Mouse (Mus musculus) A20 (cell line): ENCODE data around the gene Cpt1a.

Source experiments
- DNase-seq: peaks from one replicate; pipeline ENCODE4 v3.0.0-alpha.2; 2011; ENCODE audit warnings: low read depth, low spot score

The Cpt1a gene

DNA sequence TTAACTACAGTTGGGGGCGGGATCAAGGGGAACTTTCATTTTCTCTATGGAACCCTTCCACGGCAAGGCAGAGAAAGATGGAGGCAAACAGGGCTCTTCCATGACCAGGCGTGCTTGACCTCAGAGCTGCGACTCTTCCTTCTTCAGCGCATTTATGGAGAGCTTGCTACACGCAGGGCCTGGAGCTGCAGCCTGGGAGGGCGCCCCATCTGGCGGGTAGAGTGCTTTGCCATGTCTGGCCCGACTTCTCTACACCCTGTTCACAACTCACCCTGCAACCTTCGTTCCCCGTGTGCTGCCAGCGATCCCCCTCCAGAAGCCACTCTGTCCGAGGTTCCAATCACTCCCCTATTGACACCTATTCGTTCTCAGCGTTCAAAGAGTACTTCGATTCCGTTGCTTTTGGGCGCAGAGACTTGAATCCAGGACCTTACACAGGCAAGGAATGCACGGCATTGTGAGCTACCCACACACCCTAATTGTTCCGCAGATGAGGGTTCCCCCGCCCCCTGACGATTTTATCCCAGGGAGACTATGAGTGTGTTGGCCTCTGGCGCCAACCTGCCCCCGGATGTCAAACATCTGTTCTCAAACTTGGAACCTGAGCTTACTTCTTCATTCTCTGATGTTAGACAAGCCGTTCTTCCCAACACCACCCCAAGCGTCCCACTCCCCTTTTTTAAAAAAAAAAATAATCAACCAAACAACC, at the start of gene Cpt1a:
Gene Cpt1a, plus strand, starts transcription at position 74 of the 709 bp plus-strand sequence.
- DNase-seq: peak; percentile 89

- no peak for DNase-seq
Observed at GRCm38 (mm10) chr19:3273331-3273730, 48.8 kb upstream of the Cpt1a start.

- DNase-seq: no peak
Observed at GRCm38 (mm10) chr19:3275744-3276365, 46.3 kb upstream of the Cpt1a start.

- DNase-seq: peak; percentile 19
Observed at GRCm38 (mm10) chr19:3281886-3282285, 40.2 kb upstream of the Cpt1a start.

DNA sequence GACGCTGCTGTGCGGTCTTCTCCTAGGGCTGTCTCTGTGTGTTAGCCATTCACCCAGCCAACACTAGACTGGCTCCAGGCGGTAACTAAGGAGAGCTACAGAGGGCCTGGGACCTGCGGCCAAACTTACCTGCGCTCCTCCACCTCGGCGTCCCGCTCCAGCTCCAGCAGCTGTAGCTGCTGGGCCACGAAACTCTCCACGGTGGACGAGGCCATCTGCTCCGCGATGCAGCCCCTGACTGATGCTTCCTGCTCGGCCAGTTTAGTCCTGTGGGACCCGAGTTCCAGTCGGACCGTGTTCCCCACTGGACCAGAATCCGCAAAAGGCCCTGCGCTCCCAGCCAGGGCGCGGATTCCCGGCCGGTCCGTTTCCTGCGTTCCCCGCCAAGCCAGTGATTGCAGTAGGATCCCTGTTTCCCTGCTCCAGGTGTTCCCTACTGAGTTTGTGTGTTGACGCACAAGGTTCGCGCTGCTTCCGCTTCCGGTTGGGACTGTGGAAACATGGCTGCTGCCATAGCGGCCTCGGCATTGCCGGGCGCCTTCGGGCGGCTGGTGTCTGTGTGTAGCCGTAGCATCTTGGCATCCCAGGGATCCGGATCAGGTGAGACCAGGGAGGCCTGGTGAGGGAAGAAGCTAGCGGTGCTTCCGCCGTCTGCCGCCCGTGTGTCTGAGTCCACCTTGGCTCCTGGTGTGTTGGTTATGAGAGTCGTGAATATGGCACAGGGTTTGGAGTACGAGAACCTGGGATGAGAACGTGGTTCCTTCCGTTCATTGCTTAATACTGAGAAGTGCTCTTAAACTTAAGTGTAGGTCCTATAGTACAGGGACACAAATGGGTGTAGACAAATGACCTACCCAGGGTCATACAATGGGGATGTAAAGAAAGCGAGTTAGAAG, 39.3 kb upstream of the Cpt1a start, which contains the start of the genes Mrpl21 and Ighmbp2:
Gene Mrpl21, plus strand, starts transcription at position 330 of the 896 bp plus-strand sequence.
Gene Ighmbp2, minus strand, starts transcription at position 446 of the 896 bp plus-strand sequence.
- peak; percentile 93 for DNase-seq

DNA sequence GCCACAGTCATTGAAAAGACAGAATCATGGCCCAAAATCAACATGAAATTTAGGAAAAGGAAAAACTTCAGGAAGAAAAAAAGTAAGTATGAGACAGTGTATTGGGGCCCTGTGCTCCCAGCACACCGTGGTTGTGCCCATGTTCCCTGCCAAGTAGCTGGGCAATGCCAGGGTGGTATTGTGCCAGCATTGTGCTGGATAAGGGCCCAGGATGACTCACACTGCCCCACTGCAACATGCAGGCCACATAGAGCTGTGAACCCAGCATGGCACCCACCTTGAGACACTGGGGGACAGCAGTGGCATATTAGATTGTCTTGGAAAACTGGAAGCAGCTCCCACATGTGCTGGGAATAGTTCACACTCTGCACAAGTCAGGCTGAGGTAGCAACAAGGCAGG, 33.1 kb upstream of the Cpt1a start:
- no peak for DNase-seq

- peak; percentile 47 for DNase-seq
Observed at GRCm38 (mm10) chr19:3292028-3292427, 30.1 kb upstream of the Cpt1a start.

DNA sequence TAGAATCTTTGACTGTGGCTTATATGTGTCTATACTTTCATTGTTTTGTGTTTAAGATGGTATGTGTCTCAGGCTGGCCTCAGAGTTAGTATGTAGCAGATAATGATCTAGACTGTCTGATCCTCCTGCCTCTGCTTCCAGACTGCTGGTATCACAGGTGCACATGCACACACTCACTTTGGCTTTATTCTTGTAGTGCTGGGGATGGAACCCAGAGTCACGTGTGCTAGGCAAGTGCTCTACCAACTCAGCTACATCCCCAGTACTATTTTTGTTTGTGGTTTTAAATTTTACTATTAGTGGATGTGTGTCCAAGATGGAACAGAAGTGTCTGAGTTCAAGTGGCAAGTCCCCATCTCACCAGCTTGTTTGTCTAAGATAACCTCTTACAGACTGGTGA, 29.1 kb upstream of the Cpt1a start:
- no peak for DNase-seq

- no peak for DNase-seq
Observed at GRCm38 (mm10) chr19:3295245-3295644, 26.9 kb upstream of the Cpt1a start.

DNA sequence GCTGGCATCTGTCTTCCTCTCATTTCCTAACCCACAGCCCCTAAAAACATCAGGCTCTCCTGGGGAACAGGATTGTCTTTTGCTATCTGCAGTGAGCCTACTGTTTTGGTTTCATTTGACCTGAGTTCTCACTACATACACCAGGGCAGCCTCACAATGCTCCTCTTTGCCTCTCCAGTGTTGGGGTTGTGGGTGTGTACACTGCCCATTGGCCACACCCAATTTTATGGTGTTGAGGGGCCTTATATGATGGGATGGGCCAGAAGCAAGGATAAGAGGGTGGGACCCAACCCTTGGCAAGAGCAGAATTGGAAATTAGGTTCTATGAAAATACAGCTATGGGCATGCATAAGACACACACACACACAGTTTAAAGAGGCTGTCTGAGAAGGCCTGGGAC, 25.1 kb upstream of the Cpt1a start:
- no peak for DNase-seq

DNA sequence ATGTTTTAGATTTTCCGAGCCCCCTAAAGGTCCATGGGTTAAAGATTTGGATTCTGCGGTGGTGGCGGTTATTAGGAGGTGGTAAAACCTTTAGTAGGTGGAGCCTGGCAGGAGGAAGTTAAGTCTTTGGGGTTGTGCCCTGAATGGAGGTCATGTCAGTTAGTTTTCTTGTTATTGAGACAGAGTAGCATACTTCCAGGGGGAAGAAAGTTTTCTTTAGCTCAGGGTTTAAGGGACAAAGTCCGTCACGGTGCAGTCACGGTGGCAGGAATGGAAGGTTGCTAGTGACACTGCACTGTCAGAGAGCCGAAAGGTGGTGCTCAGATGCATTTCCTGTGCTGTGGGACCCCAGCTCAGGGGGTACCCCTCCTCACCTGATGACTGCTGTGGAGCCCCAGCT, 24.4 kb upstream of the Cpt1a start:
- DNase-seq: peak; percentile 12

- no peak for DNase-seq
Observed at GRCm38 (mm10) chr19:3304017-3304416, 18.1 kb upstream of the Cpt1a start.

DNA sequence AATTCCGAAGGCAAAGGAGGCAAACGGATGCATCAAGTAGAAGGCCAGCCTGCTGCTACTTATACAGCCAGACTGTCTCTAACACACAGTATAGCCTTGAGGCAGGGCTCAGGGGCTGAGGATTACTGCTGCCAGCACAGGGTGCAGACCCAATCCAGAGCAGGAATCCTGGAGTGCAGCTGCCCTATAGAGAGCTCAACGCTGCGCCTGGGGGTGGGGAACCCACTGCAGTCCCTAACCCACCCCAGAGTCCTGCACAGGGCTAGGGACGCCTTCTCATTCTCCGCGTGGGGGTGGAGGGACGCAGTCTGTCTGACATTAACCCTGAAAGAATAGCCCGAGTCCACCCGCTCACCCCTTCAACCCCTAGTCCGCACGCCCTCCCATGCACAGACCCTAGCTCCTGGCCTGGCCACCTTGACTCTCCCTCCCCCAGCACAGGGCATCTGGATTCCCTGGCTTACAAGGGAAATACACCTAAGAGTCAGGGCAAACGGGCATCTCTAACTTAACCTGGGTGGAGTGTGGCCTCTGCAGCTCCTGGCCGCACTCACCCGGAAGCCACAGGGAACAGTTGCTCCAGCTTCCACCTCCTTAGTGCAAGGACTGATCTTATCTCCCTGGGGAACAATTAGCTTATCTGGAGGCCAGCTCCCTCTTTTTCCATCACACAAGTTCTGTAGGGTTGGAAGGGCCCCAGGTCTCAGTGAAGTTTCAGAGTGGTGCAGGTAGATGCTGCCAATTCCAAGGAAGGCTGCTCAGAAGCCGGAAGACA, 14.8 kb upstream of the Cpt1a start:
- no peak for DNase-seq

DNA sequence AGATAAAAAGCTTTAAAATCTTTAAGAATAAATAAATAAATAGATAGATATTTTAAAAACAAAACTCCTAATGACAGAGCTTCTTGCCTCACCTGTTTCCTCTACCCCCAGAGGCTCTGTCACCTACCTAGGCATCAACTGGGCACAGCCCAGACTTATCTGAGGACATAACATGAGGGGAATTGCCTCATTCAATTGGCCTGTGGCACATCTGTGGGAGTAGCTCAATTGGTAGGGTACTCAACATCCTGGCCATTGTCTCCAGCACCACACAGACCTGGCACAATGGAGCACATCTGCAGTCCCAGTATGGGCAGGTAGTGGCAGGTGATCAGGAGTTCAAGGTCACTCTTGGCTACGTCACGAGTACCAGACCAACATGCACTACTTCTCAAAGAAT, 2.8 kb upstream of the Cpt1a start:
- DNase-seq: no peak

GRCm38 (mm10) chr19:3320086-3320485, 2.0 kb upstream of the Cpt1a start:
- DNase-seq: no peak

GRCm38 (mm10) chr19:3320801-3321200, 1.3 kb upstream of the Cpt1a start:
- DNase-seq: peak; percentile 68

DNA sequence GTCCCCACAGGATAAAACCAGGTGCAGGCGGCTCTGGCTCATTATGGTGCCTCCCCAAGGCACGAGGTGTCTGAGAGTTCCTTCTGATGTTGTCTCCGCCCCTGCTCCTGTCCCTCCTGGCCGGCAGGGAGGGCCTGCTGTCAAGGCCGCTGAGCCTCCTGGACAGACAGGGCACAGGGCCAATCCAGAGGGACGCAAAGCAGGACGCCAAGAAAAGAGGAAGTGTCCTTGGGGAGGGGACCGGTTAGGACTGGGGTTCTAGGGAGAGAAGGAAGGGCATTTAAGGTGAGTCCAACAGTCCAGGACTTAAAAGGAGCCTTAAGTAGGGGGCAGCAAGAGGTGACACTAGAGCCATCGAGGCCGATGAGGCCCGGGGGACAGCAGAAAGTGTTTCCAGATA, 517 bp upstream of the Cpt1a start:
- DNase-seq: peak; percentile 70

DNA sequence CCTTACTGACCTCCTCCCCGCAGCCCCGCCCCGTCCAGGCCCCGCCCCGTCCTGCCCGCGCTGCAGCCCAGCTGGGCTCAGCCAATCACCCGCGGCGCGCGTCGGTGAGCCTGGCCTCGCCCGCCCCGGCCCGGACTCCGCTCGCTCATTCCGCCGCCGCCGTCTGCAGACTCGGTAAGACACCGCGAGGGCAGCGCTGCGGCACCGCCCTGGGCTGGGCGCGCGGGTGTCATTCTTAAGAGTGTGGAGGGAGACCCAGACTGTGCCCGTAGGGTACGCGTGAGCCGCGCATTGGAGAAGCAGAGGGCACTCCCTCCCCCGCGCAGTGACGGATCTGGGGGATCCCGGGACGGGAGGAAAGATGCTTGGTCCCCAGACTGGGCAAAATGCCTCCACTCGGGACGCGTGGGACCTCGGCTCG, 1.1 kb downstream of the Cpt1a start:
- DNase-seq: peak; percentile 90

- DNase-seq: no peak
Observed at GRCm38 (mm10) chr19:3323753-3324270, 1.7 kb downstream of the Cpt1a start.

- peak; percentile 64 for DNase-seq
Observed at GRCm38 (mm10) chr19:3324271-3324811, 2.2 kb downstream of the Cpt1a start.
